Mouse (Mus musculus): ENCODE data around the gene Rnf149. TPM values are rescaled to one million over a fixed set of nuclear protein-coding genes. Genes with fewer than 3 reads are reported as not detected.
A peak's percentile ranks its signal among the peaks of the same experiment; 100 is the strongest.
"Not testable (repeated sequence)": the region's sequence is repeated elsewhere in the genome, so short reads cannot be mapped to it uniquely, and the experiment has no call there.

Gene Rnf149
- polyA plus RNA-seq, 1 experiment from 2014 or later: 16.0 TPM

GRCm38 (mm10) chr1:39598726-39599125 is 21.5 kb upstream of the Rnf149 start:
- WGBS (ENCODE audit: insufficient replicate concordance): 72% methylated on average over 11 of the region's 11 CpGs
- Histone ChIP-seq H3K27me3 (no peaks in the 10 kb centered on the region), H3K9me3 (replicated peaks) (no peaks in the 10 kb centered on the region), H3K9ac (no peak overlapping the region), H3K36me3 (replicated peaks) (no peaks in the 10 kb centered on the region), H3K4me3 (replicated peaks) (no peak overlapping the region), H3K4me2 (no peak overlapping the region), H3K27ac (replicated peaks) (no peak overlapping the region), H3K4me1 (replicated peaks) (no peaks in the 10 kb centered on the region)
- no peak for ATAC-seq (ENCODE audit: insufficient read depth)

- not testable (repeated sequence) for H3K4me2 ChIP-seq; H3K9ac ChIP-seq; H3K4me3 ChIP-seq (replicated peaks); ATAC-seq (ENCODE audit: insufficient read depth); H3K36me3 ChIP-seq (replicated peaks); H3K9me3 ChIP-seq (replicated peaks); H3K4me1 ChIP-seq (replicated peaks); H3K27me3 ChIP-seq; H3K27ac ChIP-seq (replicated peaks)
- WGBS (ENCODE audit: insufficient replicate concordance): 79% methylated on average over 9 of the region's 9 CpGs
Observed at GRCm38 (mm10) chr1:39597135-39597534, 19.9 kb upstream of the Rnf149 start.

DNA sequence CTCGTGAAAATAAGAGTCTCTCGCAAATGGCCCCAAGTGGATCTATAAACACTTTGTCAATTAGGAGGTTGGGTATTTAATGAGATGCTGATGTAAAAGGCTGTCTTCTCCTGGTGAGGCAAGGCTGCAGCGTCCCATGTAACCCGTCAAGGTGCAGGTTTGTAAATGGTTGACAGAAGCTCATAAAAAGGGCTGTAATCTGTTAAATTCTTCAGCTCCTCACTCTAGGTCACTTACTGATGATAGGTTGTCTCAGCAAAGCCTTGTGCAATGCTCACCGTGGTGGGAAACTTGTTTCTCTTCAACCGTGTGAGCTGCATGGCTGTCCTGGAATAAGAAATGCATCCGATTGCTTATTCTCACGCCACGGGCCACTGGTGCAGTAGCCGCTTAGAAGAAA is 16.6 kb upstream of the Rnf149 start:
- no peak for ATAC-seq (ENCODE audit: insufficient read depth)
- no peaks in the 10 kb centered on the region for H3K36me3 ChIP-seq (replicated peaks)

DNA sequence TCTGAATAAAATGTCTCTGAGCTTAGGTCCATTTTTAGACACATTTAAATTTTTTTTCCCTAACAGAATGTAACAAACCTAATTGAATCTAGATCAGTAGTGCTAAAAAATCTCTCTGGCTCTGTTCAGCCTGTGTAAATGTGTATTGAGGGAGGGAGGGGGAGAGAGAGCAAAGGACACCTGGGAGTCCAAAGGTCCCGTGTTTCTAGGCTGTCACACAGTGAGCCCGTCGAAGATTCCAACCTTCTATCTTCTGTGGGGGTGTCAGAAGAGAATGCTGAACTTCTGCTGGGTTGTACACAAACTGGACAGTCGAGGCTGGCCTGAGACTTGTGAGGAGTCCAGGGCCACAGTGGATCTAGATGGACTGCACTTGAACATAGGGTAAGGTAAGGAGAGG is 14.9 kb upstream of the Rnf149 start:
- whole genome bisulfite sequencing (ENCODE audit: insufficient replicate concordance): 40% methylated on average over 4 of the region's 4 CpGs
- Histone ChIP-seq H3K4me2 (no peak overlapping the region), H3K9ac (no peak overlapping the region), H3K4me1 (replicated peaks) (peaks cover 3% of the 10 kb centered on the region; the same call in 1 of the 2 replicates), H3K27ac (replicated peaks) (0 out of 2 replicates have a peak overlapping the region, but pooled peaks have one; percentile 4), H3K4me3 (replicated peaks) (no peak overlapping the region), H3K36me3 (replicated peaks) (no peaks in the 10 kb centered on the region), H3K9me3 (replicated peaks) (no peaks in the 10 kb centered on the region), H3K27me3 (no peaks in the 10 kb centered on the region)
- ATAC-seq (ENCODE audit: insufficient read depth): peak; percentile 78

More for the DNA sequence above, 16.6 kb upstream of the Rnf149 start:
- Histone ChIP-seq H3K27ac (replicated peaks) (no peak overlapping the region), H3K4me1 (replicated peaks) (peaks cover 3% of the 10 kb centered on the region; the same call in 1 of the 2 replicates), H3K4me3 (replicated peaks) (no peak overlapping the region), H3K9me3 (replicated peaks) (no peaks in the 10 kb centered on the region), H3K4me2 (no peak overlapping the region), H3K9ac (no peak overlapping the region), H3K27me3 (no peaks in the 10 kb centered on the region)
- 70% methylated on average over 10 of the region's 10 CpGs for WGBS (ENCODE audit: insufficient replicate concordance)

DNA sequence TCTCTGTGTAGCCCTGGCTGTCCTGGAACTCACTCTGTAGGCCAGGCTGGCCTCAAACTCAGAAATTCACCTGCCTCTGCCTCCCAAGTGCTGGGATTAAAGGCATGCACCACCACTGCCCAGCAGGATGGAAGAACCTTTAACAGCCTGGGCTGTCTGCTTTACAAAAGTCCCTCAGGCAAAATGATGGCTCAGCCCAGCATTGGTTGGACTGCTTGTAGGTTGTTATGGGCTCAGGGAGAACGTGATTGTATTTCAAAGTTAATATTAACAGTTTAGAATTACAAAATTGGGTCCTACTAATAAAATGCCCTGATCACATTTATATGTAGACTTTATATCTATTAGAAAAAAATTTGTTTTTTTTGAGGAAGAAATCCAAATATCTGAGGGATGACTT is 14.4 kb upstream of the Rnf149 start:
- H3K27me3 ChIP-seq; H3K4me1 ChIP-seq (replicated peaks); H3K36me3 ChIP-seq (replicated peaks); H3K4me2 ChIP-seq; ATAC-seq (ENCODE audit: insufficient read depth); H3K9ac ChIP-seq; H3K9me3 ChIP-seq (replicated peaks); H3K4me3 ChIP-seq (replicated peaks): not testable (repeated sequence)
- 27% methylated on average over 1 of the region's 1 CpGs for WGBS (ENCODE audit: insufficient replicate concordance)
- H3K27ac ChIP-seq (replicated peaks): 0 out of 2 replicates have a peak overlapping the region, but pooled peaks have one; percentile 14

GRCm38 (mm10) chr1:39590193-39590592 is 13.0 kb upstream of the Rnf149 start:
- ATAC-seq (ENCODE audit: insufficient read depth): no peak
- Histone ChIP-seq H3K27me3 (no peaks in the 10 kb centered on the region), H3K9me3 (replicated peaks) (no peaks in the 10 kb centered on the region), H3K36me3 (replicated peaks) (no peaks in the 10 kb centered on the region), H3K27ac (replicated peaks) (no peak overlapping the region), H3K4me1 (replicated peaks) (peaks cover 3% of the 10 kb centered on the region; the same call in 1 of the 2 replicates), H3K4me2 (no peak overlapping the region), H3K4me3 (replicated peaks) (no peak overlapping the region), H3K9ac (no peak overlapping the region)
- 36% methylated on average over 5 of the region's 5 CpGs for WGBS (ENCODE audit: insufficient replicate concordance)

DNA sequence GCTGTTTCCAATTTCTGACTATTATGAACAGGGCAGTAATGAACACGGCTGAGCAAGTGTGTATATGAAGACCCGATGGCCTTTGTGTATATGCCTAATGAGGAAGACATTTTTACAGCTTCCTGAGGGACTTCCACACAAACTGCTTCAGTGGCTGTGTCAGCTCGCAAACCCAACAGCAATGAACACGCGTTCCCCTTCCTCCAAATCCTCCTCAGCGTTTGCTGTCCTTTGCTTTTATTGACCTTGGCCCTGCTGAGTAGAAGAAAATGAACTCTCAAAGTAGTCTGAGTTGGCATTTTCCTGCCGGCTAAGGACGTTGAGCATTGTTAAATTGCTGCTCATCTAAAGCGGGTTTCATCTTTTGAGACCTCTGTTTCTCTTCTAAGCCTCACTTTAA is 8.2 kb upstream of the Rnf149 start:
- Histone ChIP-seq H3K4me3 (replicated peaks) (no peak overlapping the region), H3K36me3 (replicated peaks) (no peaks in the 10 kb centered on the region), H3K4me2 (no peak overlapping the region), H3K4me1 (replicated peaks) (no peaks in the 10 kb centered on the region), H3K27ac (replicated peaks) (no peak overlapping the region), H3K9ac (no peak overlapping the region), H3K9me3 (replicated peaks) (no peaks in the 10 kb centered on the region), H3K27me3 (no peaks in the 10 kb centered on the region)
- whole genome bisulfite sequencing (ENCODE audit: insufficient replicate concordance): 46% methylated on average over 9 of the region's 9 CpGs
- ATAC-seq (ENCODE audit: insufficient read depth): no peak

DNA sequence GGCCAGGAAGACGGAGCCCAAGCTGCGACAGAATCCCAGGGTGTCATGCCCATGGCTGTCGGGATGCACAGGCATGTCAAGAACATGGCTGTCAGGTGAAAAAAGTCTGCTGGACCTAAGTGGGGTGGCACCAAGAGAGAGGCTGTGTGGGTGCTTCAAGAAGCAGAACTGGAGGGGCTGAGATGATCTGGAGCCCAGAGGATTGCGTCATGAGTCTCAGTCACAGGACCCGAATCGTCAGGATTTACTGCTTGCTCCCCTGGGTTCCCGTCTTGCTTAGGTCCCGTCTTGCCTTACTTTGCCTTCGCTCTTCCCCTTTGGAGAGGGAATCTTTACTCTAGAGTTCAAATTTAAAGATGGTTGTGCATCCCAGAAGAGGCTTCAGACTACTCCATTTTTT is 6.0 kb upstream of the Rnf149 start:
- no peak for ATAC-seq (ENCODE audit: insufficient read depth)
- Histone ChIP-seq H3K9me3 (replicated peaks) (no peaks in the 10 kb centered on the region), H3K27me3 (no peaks in the 10 kb centered on the region), H3K4me1 (replicated peaks) (peaks cover 7% of the 10 kb centered on the region; the same call in 1 of the 2 replicates), H3K27ac (replicated peaks) (no peak overlapping the region), H3K9ac (no peak overlapping the region), H3K4me2 (no peak overlapping the region), H3K4me3 (replicated peaks) (no peak overlapping the region), H3K36me3 (replicated peaks) (no peaks in the 10 kb centered on the region)
- 65% methylated on average over 9 of the region's 9 CpGs for WGBS (ENCODE audit: insufficient replicate concordance)

DNA sequence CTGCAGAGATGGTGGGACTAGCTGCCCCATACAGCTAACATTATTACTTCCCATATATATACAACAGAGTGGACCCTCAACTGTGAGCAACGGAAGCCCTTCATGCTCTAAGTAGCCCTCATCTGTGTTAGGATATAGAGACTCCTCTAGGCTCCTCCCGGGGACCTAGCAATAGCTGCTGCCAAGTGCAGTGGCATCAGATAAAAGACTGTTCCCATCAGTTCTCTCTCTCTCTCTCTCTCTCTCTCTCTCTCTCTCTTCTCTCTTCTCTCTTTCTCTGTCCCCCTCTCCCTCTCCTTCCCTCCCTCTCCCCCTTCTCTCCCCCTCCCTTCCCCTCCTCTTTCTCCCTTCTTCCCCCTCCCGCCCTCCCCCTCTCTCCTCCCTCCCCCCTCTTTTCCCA is 4.0 kb upstream of the Rnf149 start:
- WGBS (ENCODE audit: insufficient replicate concordance): 20% methylated on average over 2 of the region's 3 CpGs
- Histone ChIP-seq H3K9me3 (replicated peaks) (no peaks in the 10 kb centered on the region), H3K27me3 (no peaks in the 10 kb centered on the region), H3K27ac (replicated peaks) (no peak overlapping the region), H3K4me2 (no peak overlapping the region), H3K4me1 (replicated peaks) (peaks cover 23% of the 10 kb centered on the region), H3K4me3 (replicated peaks) (no peak overlapping the region), H3K36me3 (replicated peaks) (no peaks in the 10 kb centered on the region), H3K9ac (no peak overlapping the region)
- no peak for ATAC-seq (ENCODE audit: insufficient read depth)

DNA sequence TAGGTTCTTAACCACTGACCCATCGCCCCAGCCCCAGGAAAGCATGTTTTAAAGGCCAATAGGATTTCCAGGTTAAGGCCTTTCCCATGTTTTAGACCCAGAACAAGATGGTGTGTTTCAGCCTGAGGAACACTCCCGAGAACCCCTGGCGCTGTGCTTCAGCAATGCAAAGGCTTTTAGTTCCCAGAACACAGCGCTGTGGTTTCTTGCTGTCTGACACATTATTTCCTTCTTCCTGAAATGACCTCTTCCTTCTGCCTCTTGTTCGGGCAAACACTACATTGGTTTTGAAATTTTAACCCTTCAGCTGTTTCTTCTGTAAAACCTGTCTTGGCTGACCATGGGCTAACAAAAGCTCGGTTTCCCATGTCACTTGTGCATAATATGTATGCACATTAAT is 1.9 kb upstream of the Rnf149 start:
- no peak for ATAC-seq (ENCODE audit: insufficient read depth)
- Histone ChIP-seq H3K4me3 (replicated peaks) (no peak overlapping the region), H3K27ac (replicated peaks) (no peak overlapping the region; the same call in 1 of the 2 replicates), H3K27me3 (no peaks in the 10 kb centered on the region), H3K36me3 (replicated peaks) (no peaks in the 10 kb centered on the region), H3K9me3 (replicated peaks) (no peaks in the 10 kb centered on the region), H3K9ac (no peak overlapping the region), H3K4me1 (replicated peaks) (peaks cover 42% of the 10 kb centered on the region), H3K4me2 (no peak overlapping the region)
- 17% methylated on average over 6 of the region's 6 CpGs for WGBS (ENCODE audit: insufficient replicate concordance)

- peaks cover 48% of the 10 kb centered on the region for H3K4me1 ChIP-seq (replicated peaks)
- H3K27me3 ChIP-seq: no peaks in the 10 kb centered on the region
- peak overlapping the region; percentile 60; the same call in 1 of the 2 replicates for H3K27ac ChIP-seq (replicated peaks)
- no peak overlapping the region for H3K9ac ChIP-seq
- H3K9me3 ChIP-seq (replicated peaks): no peaks in the 10 kb centered on the region
- H3K36me3 ChIP-seq (replicated peaks): no peaks in the 10 kb centered on the region
- no peak for ATAC-seq (ENCODE audit: insufficient read depth)
- WGBS (ENCODE audit: insufficient replicate concordance): 50% methylated on average over 5 of the region's 5 CpGs
- peak overlapping the region; percentile 0; the same call in 1 of the 2 replicates for H3K4me2 ChIP-seq
- no peak overlapping the region for H3K4me3 ChIP-seq (replicated peaks)
Observed at GRCm38 (mm10) chr1:39578446-39578845, 1.2 kb upstream of the Rnf149 start.

Measured in liver, embryonic 15.5 days (tissue).